Mouse (Mus musculus) layer of hippocampus, adult 6 months (tissue): ENCODE results near the gene Cep135. TPM values are rescaled to one million over a fixed set of nuclear protein-coding genes. Genes with fewer than 3 reads are reported as not detected.

Source experiments
- long read RNA-seq, 2 experiments: library from polyadenylated mRNA; unstranded; transcript quantifications; one replicate each; pipeline ENCODE4 v2.0.0; 2019 to 2020
- polyA plus RNA-seq: library from polyadenylated mRNA; unstranded; fragments of <200 nt; fragmentation: Nextera tagmentation; gene quantifications from 2 replicates; pipeline ENCODE4 v1.2.3, GENCODE M21; 2021

The Cep135 gene
- 1.1 TPM in 2 replicates for polyA plus RNA-seq
- long read RNA-seq, experiment 1, partial matches to known transcripts = 3 of 5 reads
- long read RNA-seq, experiment 1, other reads (novel, unspliced or antisense) = 2 of 5 reads
- long read RNA-seq, experiment 2, full-length matches to known transcripts = 3 of 9 reads
- long read RNA-seq, experiment 2, partial matches to known transcripts = 2 of 9 reads
- long read RNA-seq, experiment 2, other reads (novel, unspliced or antisense) = 4 of 9 reads

GRCm38 (mm10) chr5:76588551-76589283 is at the start of gene Cep135:
TSS of gene Cep135 (plus strand) at chr5:76588698.

DNA sequence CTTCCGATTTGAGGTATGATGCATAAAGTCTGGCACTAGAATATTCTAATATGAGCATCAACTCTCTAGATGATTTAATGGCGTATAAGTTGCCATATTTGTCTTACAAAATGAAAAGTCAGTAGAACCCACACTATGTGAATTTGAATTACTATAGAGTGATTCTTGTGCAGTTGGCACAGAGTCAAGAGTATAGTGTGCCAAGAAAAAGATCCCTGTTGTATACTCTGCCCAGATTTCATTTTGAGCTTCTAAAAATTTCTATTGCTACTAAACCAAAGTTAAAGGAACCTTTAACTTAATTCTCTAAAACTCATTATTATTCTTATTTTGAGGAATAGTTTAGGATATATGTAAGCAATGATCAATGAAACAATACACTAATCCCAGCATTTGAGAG is 67.7 kb downstream of the Cep135 start, which contains the start of gene C530008M17Rik:
C530008M17Rik (plus strand) TSS at position 301 of the 400 bp plus-strand sequence.

Other genes starting within 250 kb of the Cep135 start
- 0.19 TPM in 1 of 2 replicates, not detected in the other for gene Nmu, start 224.9 kb upstream of the Cep135 start, polyA plus RNA-seq
- gene Gm7271, start 104.7 kb upstream of the Cep135 start, polyA plus RNA-seq = not detected in 2 replicates
- gene Exoc1, start 59.4 kb upstream of the Cep135 start, polyA plus RNA-seq = 23.2 and 26.7 TPM in 2 replicates
- 20.0 and 23.5 TPM in 2 replicates for gene C530008M17Rik, start 67.8 kb downstream of the Cep135 start, polyA plus RNA-seq